Mouse (Mus musculus) CH12.LX (cell line): Measurements from ENCODE around the gene Syt1. TPM values are rescaled to one million over a fixed set of nuclear protein-coding genes. Genes with fewer than 3 reads are reported as not detected.

ENCODE experiments used
- DNase-seq: peaks from one replicate; pipeline ENCODE4 v3.0.0-alpha.2; 2013; ENCODE audit errors: extremely low read depth
- H3K27ac ChIP-seq: 2 replicates; pipeline ENCODE4 v1.5.1; 2012; ENCODE audit warnings: low read depth, mild to moderate bottlenecking, control low read depth, moderate library complexity; ENCODE audit not compliant: insufficient read depth
- H3K27me3 ChIP-seq: replicated peaks from 2 replicates; pipeline ENCODE3; 2012; ENCODE audit warnings: inconsistent platforms
- H3K36me3 ChIP-seq, 2 experiments: replicated peaks in 1 of 2; 2 replicates each; pipeline versions ENCODE3 to v1.6.1; 2012; ENCODE audit warnings: inconsistent platforms in 1 of 2, low read length in 1 of 2, mild to moderate bottlenecking in 1 of 2, mixed read lengths in 1 of 2, moderate library complexity in 1 of 2; ENCODE audit not compliant: control insufficient read depth in 1 of 2, insufficient read depth in 1 of 2
- H3K4me1 ChIP-seq, 2 experiments: 2 replicates each; pipeline ENCODE4 v1.6.1; 2012; ENCODE audit warnings: inconsistent platforms in 1 of 2, moderate library complexity in 1 of 2; ENCODE audit not compliant: insufficient read depth in 2 of 2, control insufficient read depth in 1 of 2
- H3K4me2 ChIP-seq: 2 replicates; pipeline ENCODE4 v1.6.1; 2012; ENCODE audit warnings: low read depth, mild to moderate bottlenecking, control low read depth; ENCODE audit not compliant: poor library complexity, insufficient read depth, severe bottlenecking
- H3K4me3 ChIP-seq, 3 experiments: fragments of 150-350 bp in 1 of 3; sonication (generic) in 1 of 3; replicated peaks in 1 of 3; 2 replicates each; pipeline versions ENCODE3 to v1.5.1; 2011 to 2012; ENCODE audit warnings: low read depth in 2 of 3, low read length in 2 of 3, mild to moderate bottlenecking in 2 of 3, moderate library complexity in 2 of 3, control low read depth in 1 of 3, improper control_type of control experiment in 1 of 3, inconsistent platforms in 1 of 3, mixed read lengths in 1 of 3; ENCODE audit not compliant: poor library complexity in 1 of 3
- H3K79me2 ChIP-seq: replicated peaks from 2 replicates; pipeline ENCODE4 v1.6.1; 2012; ENCODE audit warnings: mild to moderate bottlenecking, moderate library complexity; ENCODE audit not compliant: control insufficient read depth, poor library complexity, insufficient read depth, severe bottlenecking; ENCODE audit errors: extremely low read depth
- H3K9ac ChIP-seq: 2 replicates; pipeline ENCODE4 v1.6.1; 2012; ENCODE audit warnings: low read depth, mild to moderate bottlenecking, control low read depth, moderate library complexity; ENCODE audit not compliant: insufficient read depth
- H3K9me3 ChIP-seq: replicated peaks from 2 replicates; pipeline ENCODE3; 2012; ENCODE audit warnings: low read length, inconsistent platforms, mixed read lengths
- BHLHE40 ChIP-seq: IDR thresholded peaks from 2 replicates; pipeline ENCODE4 v1.6.1; 2011; ENCODE audit warnings: mild to moderate bottlenecking, low read depth, low read length, improper control_type of control experiment
- E2F4 ChIP-seq: IDR thresholded peaks from 2 replicates; pipeline ENCODE4 v1.6.1; 2011; ENCODE audit warnings: low read depth, low read length, improper control_type of control experiment; ENCODE audit not compliant: insufficient replicate concordance
- EP300 ChIP-seq: IDR thresholded peaks from 2 replicates; pipeline ENCODE4 v1.6.1; 2011; ENCODE audit warnings: low read length, improper control_type of control experiment
- ETS1 ChIP-seq: conservative IDR thresholded peaks from 2 replicates; pipeline ENCODE4 v1.6.1; 2012; ENCODE audit warnings: low read depth, mild to moderate bottlenecking, inconsistent platforms, low read length, improper control_type of control experiment, moderate library complexity
- GABPA ChIP-seq: IDR thresholded peaks from 2 replicates; pipeline ENCODE4 v1.6.1; 2012; ENCODE audit warnings: low read depth, low read length, improper control_type of control experiment, inconsistent platforms; ENCODE audit not compliant: insufficient replicate concordance
- JUN ChIP-seq: IDR thresholded peaks from 2 replicates; pipeline ENCODE4 v1.6.1; 2011; ENCODE audit warnings: low read depth, mild to moderate bottlenecking, low read length, improper control_type of control experiment, moderate library complexity; ENCODE audit not compliant: insufficient read depth
- MAFK ChIP-seq: IDR thresholded peaks from 2 replicates; pipeline ENCODE4 v1.6.1; 2011; ENCODE audit warnings: low read length, improper control_type of control experiment; ENCODE audit not compliant: insufficient replicate concordance
- MAZ ChIP-seq: IDR thresholded peaks from 2 replicates; pipeline ENCODE4 v1.6.1; 2012; ENCODE audit warnings: low read depth, mild to moderate bottlenecking, inconsistent platforms, low read length, improper control_type of control experiment, moderate library complexity
- MXI1 ChIP-seq: IDR thresholded peaks from 2 replicates; pipeline ENCODE4 v1.6.1; 2011; ENCODE audit warnings: mild to moderate bottlenecking, low read depth, low read length, improper control_type of control experiment
- NELFE ChIP-seq: IDR thresholded peaks from 2 replicates; pipeline ENCODE4 v1.6.1; 2011; ENCODE audit warnings: low read depth, low read length, improper control_type of control experiment
- PAX5 ChIP-seq: IDR thresholded peaks from 2 replicates; pipeline ENCODE4 v1.6.1; 2012; ENCODE audit warnings: low read length, inconsistent platforms, mixed read lengths
- POLR2A ChIP-seq: IDR thresholded peaks from 2 replicates; pipeline ENCODE4 v1.6.1; 2011; ENCODE audit warnings: low read depth, mild to moderate bottlenecking, improper control_type of control experiment, low read length
- POLR2AphosphoS2 ChIP-seq: IDR thresholded peaks from 2 replicates; pipeline ENCODE4 v1.6.1; 2011; ENCODE audit warnings: low read depth, low read length, improper control_type of control experiment
- RCOR1 ChIP-seq: conservative IDR thresholded peaks from 2 replicates; pipeline ENCODE4 v1.6.1; 2012; ENCODE audit warnings: low read depth, mild to moderate bottlenecking, inconsistent platforms, low read length, improper control_type of control experiment
- SIN3A ChIP-seq: IDR thresholded peaks from 2 replicates; pipeline ENCODE4 v1.6.1; 2012; ENCODE audit warnings: low read length, improper control_type of control experiment, inconsistent platforms
- SMC3 ChIP-seq: IDR thresholded peaks from 2 replicates; pipeline ENCODE4 v1.6.1; 2011; ENCODE audit warnings: low read depth, low read length, improper control_type of control experiment
- UBTF ChIP-seq: IDR thresholded peaks from 2 replicates; pipeline ENCODE4 v1.6.1; 2012; ENCODE audit warnings: low read depth, mild to moderate bottlenecking, inconsistent platforms, low read length, improper control_type of control experiment, moderate library complexity
- USF2 ChIP-seq: conservative IDR thresholded peaks from 2 replicates; pipeline ENCODE4 v1.6.1; 2011; ENCODE audit warnings: low read depth, low read length, improper control_type of control experiment
- ZC3H11A ChIP-seq: IDR thresholded peaks from 2 replicates; pipeline ENCODE4 v1.6.1; 2012; ENCODE audit warnings: low read depth, mild to moderate bottlenecking, inconsistent platforms, low read length, improper control_type of control experiment
- ZNF384 ChIP-seq: IDR thresholded peaks from 2 replicates; pipeline ENCODE4 v1.6.1; 2012; ENCODE audit warnings: low read depth, low read length, improper control_type of control experiment, inconsistent platforms
- dilution Hi-C: fragments of 300-500 bp; cut with MboI; formaldehyde crosslinking; loops from 2 replicates; pipeline ENCODE4 v1.14.3; 2020; ENCODE audit warnings: low sequenced_read_pairs; ENCODE audit not compliant: extremely low pct_unique_long_range_greater_than_20kb, extremely low pct_ligation_motif_present
- in situ Hi-C: fragments of 300-500 bp; cut with MboI; formaldehyde crosslinking; loops from 3 replicates; pipeline ENCODE4 v1.14.3; 2019; ENCODE audit warnings: low sequenced_read_pairs, low pct_ligation_motif_present, low pct_unique_long_range_greater_than_20kb, mixed read lengths
- polyA plus RNA-seq: library from polyadenylated mRNA; unstranded; fragments of >175 nt; gene quantifications from 2 replicates; pipeline ENCODE4 v1.2.1, GENCODE M21; 2012; ENCODE audit warnings: low read depth; ENCODE audit not compliant: insufficient read length
- total RNA-seq, 2 experiments: library from RNA; depleted of rRNA; stranded (reverse); fragments of 300-350 nt in 1 of 2; fragments of >200 nt in 1 of 2; gene quantifications; 2 replicates each; pipeline ENCODE4 v1.2.3; 2012 to 2014

Gene Syt1
- total and polyA plus RNA-seq, 3 experiments: not detected

GRCm38 (mm10) chr10:108705658-108706057, 305.1 kb downstream of the Syt1 start:
- no peak overlapping the region for H3K4me3 ChIP-seq
- H3K27me3 ChIP-seq: no peaks in the 10 kb centered on the region
- H3K79me2 ChIP-seq: no peaks in the 10 kb centered on the region
- dilution Hi-C loops: no loop called here
- DNase-seq: no peak
- H3K9ac ChIP-seq: no peak overlapping the region
- no peaks in the 10 kb centered on the region for H3K9me3 ChIP-seq
- no peak overlapping the region for H3K27ac ChIP-seq
- in situ Hi-C loops: no loop called here
- no peaks in the 10 kb centered on the region for H3K4me1 ChIP-seq
- no peak overlapping the region for H3K4me2 ChIP-seq
- TF ChIP-seq GABPA (no peak), SMC3 (no peak), MAFK (no peak), PAX5 (no peak), UBTF (no peak), MAZ (no peak), MXI1 (no peak), SIN3A (no peak), ZNF384 (no peak), RCOR1 (no peak), USF2 (no peak), POLR2AphosphoS2 (no peak)
- H3K36me3 ChIP-seq: no peaks in the 10 kb centered on the region

GRCm38 (mm10) chr10:108701361-108702128, 309.2 kb downstream of the Syt1 start:
- no peaks in the 10 kb centered on the region for H3K79me2 ChIP-seq
- no peaks in the 10 kb centered on the region for H3K9me3 ChIP-seq
- no peak overlapping the region for H3K27ac ChIP-seq
- TF ChIP-seq POLR2A: no peak
- no peak for TF ChIP-seq JUN
- no peak for TF ChIP-seq ETS1
- no peak for TF ChIP-seq EP300
- TF ChIP-seq NELFE: no peak
- no peak for TF ChIP-seq BHLHE40
- TF ChIP-seq E2F4: no peak
- TF ChIP-seq ZC3H11A: no peak
- TF ChIP-seq, all 38 proteins: peak for 0
- no peaks in the 10 kb centered on the region for H3K27me3 ChIP-seq
- no peak overlapping the region for H3K4me2 ChIP-seq
- dilution Hi-C loops: no loop called here
- no peak for DNase-seq
- no peaks in the 10 kb centered on the region for H3K4me1 ChIP-seq
- no peak overlapping the region for H3K4me3 ChIP-seq
- H3K9ac ChIP-seq: no peak overlapping the region
- in situ Hi-C loops: no loop called here
- H3K36me3 ChIP-seq: no peaks in the 10 kb centered on the region
